Mouse (Mus musculus): ENCODE measurements at regions not wholly inside any gene's neighbourhood (a gene's known extent, or its start where the extent isn't known, plus 50 kb on each side); places are given as distances from the start of the nearest gene placed in this dataset.

- DNase-seq, result no peak
- H3K9ac ChIP-seq (replicated peaks; ENCODE audit: low read length), result no peak overlapping the region
- 91% methylated on average over 5 of the region's 5 CpGs for WGBS
- no peak overlapping the region for H3K4me2 ChIP-seq (ENCODE audit: low read length)
- no peaks in the 10 kb centered on the region for H3K9me3 ChIP-seq (ENCODE audit: control insufficient read depth, low read length)
- H3K36me3 ChIP-seq (ENCODE audit: control insufficient read depth, insufficient read depth, low read length), result no peaks in the 10 kb centered on the region
- H3K27me3 ChIP-seq (ENCODE audit: control insufficient read depth, insufficient read depth, low read length), result no peaks in the 10 kb centered on the region
- no peak overlapping the region for H3K4me3 ChIP-seq (replicated peaks; ENCODE audit: low read depth, low read length)
- no peak overlapping the region for H3K27ac ChIP-seq (replicated peaks; ENCODE audit: low read depth, low read length)
- H3K4me1 ChIP-seq (ENCODE audit: control insufficient read depth, insufficient read depth, low read length), result no peaks in the 10 kb centered on the region
- no peak for ATAC-seq (ENCODE audit: low FRiP score, low TSS enrichment)
Measured at GRCm38 (mm10) chr1:151263372-151263771, 53.4 kb downstream of the Gm47996 start.

DNA sequence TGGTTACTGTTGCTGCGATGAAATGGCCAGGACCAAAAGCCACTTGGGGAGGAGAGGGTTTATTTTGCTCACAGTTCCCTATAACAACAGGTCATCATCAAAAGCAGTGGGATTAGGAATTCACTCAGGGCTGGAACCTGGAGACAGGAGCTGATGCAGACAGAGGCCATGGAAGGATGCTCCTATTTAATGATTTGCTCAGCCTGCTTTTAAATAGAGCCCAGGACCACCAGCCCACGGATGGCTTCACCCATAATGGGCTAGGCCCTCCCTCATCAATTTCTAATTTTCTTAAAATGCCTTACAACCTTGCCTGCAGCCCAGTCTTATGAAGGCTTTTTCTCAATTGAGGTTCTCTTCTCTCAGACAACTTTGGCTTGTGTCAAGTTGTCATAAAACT is 53.9 kb downstream of the Gm47996 start:
- Histone ChIP-seq H3K27ac (replicated peaks; ENCODE audit: low read depth, low read length) (no peak overlapping the region), H3K4me2 (ENCODE audit: low read length) (no peak overlapping the region), H3K4me1 (ENCODE audit: control insufficient read depth, insufficient read depth, low read length) (no peaks in the 10 kb centered on the region), H3K36me3 (ENCODE audit: control insufficient read depth, insufficient read depth, low read length) (no peaks in the 10 kb centered on the region), H3K27me3 (ENCODE audit: control insufficient read depth, insufficient read depth, low read length) (no peaks in the 10 kb centered on the region), H3K4me3 (replicated peaks; ENCODE audit: low read depth, low read length) (no peak overlapping the region), H3K9me3 (ENCODE audit: control insufficient read depth, low read length) (no peaks in the 10 kb centered on the region), H3K9ac (replicated peaks; ENCODE audit: low read length) (no peak overlapping the region)
- ATAC-seq (ENCODE audit: low FRiP score, low TSS enrichment), result no peak
- no peak for DNase-seq
- WGBS, result 66% methylated on average over 2 of the region's 2 CpGs

- no peaks in the 10 kb centered on the region for H3K4me1 ChIP-seq (ENCODE audit: control insufficient read depth, insufficient read depth, low read length)
- DNase-seq, result no peak
- no peak overlapping the region for H3K9ac ChIP-seq (replicated peaks; ENCODE audit: low read length)
- H3K4me2 ChIP-seq (ENCODE audit: low read length), result no peak overlapping the region
- no peak for ATAC-seq (ENCODE audit: low FRiP score, low TSS enrichment)
- no peak overlapping the region for H3K4me3 ChIP-seq (replicated peaks; ENCODE audit: low read depth, low read length)
- no peaks in the 10 kb centered on the region for H3K36me3 ChIP-seq (ENCODE audit: control insufficient read depth, insufficient read depth, low read length)
- no peaks in the 10 kb centered on the region for H3K9me3 ChIP-seq (ENCODE audit: control insufficient read depth, low read length)
- WGBS, result 97% methylated on average over 6 of the region's 6 CpGs
- no peak overlapping the region for H3K27ac ChIP-seq (replicated peaks; ENCODE audit: low read depth, low read length)
- no peaks in the 10 kb centered on the region for H3K27me3 ChIP-seq (ENCODE audit: control insufficient read depth, insufficient read depth, low read length)
Measured at GRCm38 (mm10) chr1:151264789-151265188, 54.9 kb downstream of the Gm47996 start.

- Histone ChIP-seq H3K4me2 (ENCODE audit: low read length) (no peak overlapping the region), H3K4me3 (replicated peaks; ENCODE audit: low read depth, low read length) (no peak overlapping the region), H3K36me3 (ENCODE audit: control insufficient read depth, insufficient read depth, low read length) (no peaks in the 10 kb centered on the region), H3K9ac (replicated peaks; ENCODE audit: low read length) (no peak overlapping the region), H3K9me3 (ENCODE audit: control insufficient read depth, low read length) (no peaks in the 10 kb centered on the region), H3K4me1 (ENCODE audit: control insufficient read depth, insufficient read depth, low read length) (no peaks in the 10 kb centered on the region), H3K27ac (replicated peaks; ENCODE audit: low read depth, low read length) (no peak overlapping the region), H3K27me3 (ENCODE audit: control insufficient read depth, insufficient read depth, low read length) (no peaks in the 10 kb centered on the region)
- ATAC-seq (ENCODE audit: low FRiP score, low TSS enrichment), result no peak
- peak; percentile 6 for DNase-seq
- WGBS, result 31% methylated on average over 5 of the region's 5 CpGs
Measured at GRCm38 (mm10) chr1:151265590-151265989, 55.7 kb downstream of the Gm47996 start.

DNA sequence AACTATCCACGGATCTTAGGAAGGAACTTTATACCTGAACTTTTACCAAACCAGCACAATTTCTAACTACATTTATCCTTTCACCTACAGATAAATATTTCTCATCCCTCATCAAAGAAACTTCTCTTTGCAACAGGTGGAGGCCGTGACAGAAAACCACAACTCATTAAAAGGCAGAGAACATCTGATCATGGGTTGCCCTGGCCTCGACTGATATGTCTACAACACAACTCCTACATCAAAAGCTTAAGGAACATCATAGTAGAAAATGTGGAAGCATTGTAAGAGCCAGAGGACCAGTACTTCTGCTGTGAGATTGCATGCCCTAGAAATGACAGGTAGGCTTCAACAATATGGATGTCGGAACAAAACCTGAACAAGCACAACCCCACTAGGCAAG is 56.8 kb downstream of the Gm47996 start:
- DNase-seq, result no peak
- no peaks in the 10 kb centered on the region for H3K27me3 ChIP-seq (ENCODE audit: control insufficient read depth, insufficient read depth, low read length)
- H3K9ac ChIP-seq (replicated peaks; ENCODE audit: low read length), result no peak overlapping the region
- H3K4me3 ChIP-seq (replicated peaks; ENCODE audit: low read depth, low read length), result no peak overlapping the region
- H3K4me2 ChIP-seq (ENCODE audit: low read length), result no peak overlapping the region
- WGBS, result 95% methylated on average over 4 of the region's 4 CpGs
- H3K27ac ChIP-seq (replicated peaks; ENCODE audit: low read depth, low read length), result no peak overlapping the region
- ATAC-seq (ENCODE audit: low FRiP score, low TSS enrichment), result no peak
- no peaks in the 10 kb centered on the region for H3K36me3 ChIP-seq (ENCODE audit: control insufficient read depth, insufficient read depth, low read length)
- H3K9me3 ChIP-seq (ENCODE audit: control insufficient read depth, low read length), result no peaks in the 10 kb centered on the region
- no peaks in the 10 kb centered on the region for H3K4me1 ChIP-seq (ENCODE audit: control insufficient read depth, insufficient read depth, low read length)

DNA sequence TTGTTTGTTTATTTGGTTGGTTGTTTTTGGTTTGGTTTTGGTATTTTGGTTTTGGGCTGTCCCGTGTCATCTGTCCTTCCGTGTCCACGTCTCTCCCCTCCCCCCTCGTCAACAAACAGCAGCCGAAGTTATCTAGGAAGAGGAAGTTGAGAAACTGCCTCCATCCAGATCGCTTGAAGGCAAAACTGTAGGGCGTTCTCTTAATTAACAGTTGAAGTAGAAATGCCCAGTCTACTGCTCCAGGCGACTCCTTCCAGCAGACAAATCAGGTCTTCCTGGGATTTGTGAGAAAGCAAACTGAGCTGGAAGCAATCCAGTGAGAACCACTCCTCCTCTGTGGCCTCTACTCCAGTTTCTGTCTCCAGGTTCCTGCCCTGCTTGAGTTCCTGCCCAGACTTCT is 60.8 kb downstream of the Gm47996 start:
- H3K4me1 ChIP-seq (ENCODE audit: control insufficient read depth, insufficient read depth, low read length), result no peaks in the 10 kb centered on the region
- DNase-seq, result no peak
- H3K27ac ChIP-seq (replicated peaks; ENCODE audit: low read depth, low read length), result no peak overlapping the region
- ATAC-seq (ENCODE audit: low FRiP score, low TSS enrichment), result no peak
- H3K36me3 ChIP-seq (ENCODE audit: control insufficient read depth, insufficient read depth, low read length), result no peaks in the 10 kb centered on the region
- no peak overlapping the region for H3K4me2 ChIP-seq (ENCODE audit: low read length)
- H3K4me3 ChIP-seq (replicated peaks; ENCODE audit: low read depth, low read length), result no peak overlapping the region
- 93% methylated on average over 8 of the region's 8 CpGs for WGBS
- no peaks in the 10 kb centered on the region for H3K9me3 ChIP-seq (ENCODE audit: control insufficient read depth, low read length)
- H3K9ac ChIP-seq (replicated peaks; ENCODE audit: low read length), result no peak overlapping the region
- H3K27me3 ChIP-seq (ENCODE audit: control insufficient read depth, insufficient read depth, low read length), result no peaks in the 10 kb centered on the region

DNA sequence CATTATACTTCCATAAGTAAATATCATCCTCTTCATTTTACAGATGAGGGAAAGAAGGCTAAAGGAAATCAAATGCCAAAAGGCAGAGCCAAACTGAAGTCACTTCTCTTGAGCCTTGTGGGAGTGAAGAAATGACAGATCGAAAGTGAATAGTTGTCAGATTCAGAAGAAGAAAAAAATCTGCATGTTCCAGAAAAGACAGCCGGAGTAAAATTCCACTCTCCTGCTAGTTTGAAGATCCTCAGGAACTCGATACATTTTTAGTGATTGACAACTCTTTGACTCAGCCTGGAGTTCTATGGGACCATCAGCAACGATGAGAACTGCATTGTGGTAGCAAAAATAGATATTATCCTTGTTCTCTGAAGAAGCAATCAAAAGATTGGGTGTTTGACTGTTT is 64.4 kb downstream of the Gm47996 start:
- H3K4me3 ChIP-seq (replicated peaks; ENCODE audit: low read depth, low read length), result no peak overlapping the region
- H3K27me3 ChIP-seq (ENCODE audit: control insufficient read depth, insufficient read depth, low read length), result no peaks in the 10 kb centered on the region
- WGBS, result 85% methylated on average over 4 of the region's 4 CpGs
- no peak for DNase-seq
- H3K27ac ChIP-seq (replicated peaks; ENCODE audit: low read depth, low read length), result no peak overlapping the region
- no peak overlapping the region for H3K4me2 ChIP-seq (ENCODE audit: low read length)
- no peak overlapping the region for H3K9ac ChIP-seq (replicated peaks; ENCODE audit: low read length)
- H3K4me1 ChIP-seq (ENCODE audit: control insufficient read depth, insufficient read depth, low read length), result no peaks in the 10 kb centered on the region
- H3K36me3 ChIP-seq (ENCODE audit: control insufficient read depth, insufficient read depth, low read length), result no peaks in the 10 kb centered on the region
- no peak for ATAC-seq (ENCODE audit: low FRiP score, low TSS enrichment)
- H3K9me3 ChIP-seq (ENCODE audit: control insufficient read depth, low read length), result no peaks in the 10 kb centered on the region

DNA sequence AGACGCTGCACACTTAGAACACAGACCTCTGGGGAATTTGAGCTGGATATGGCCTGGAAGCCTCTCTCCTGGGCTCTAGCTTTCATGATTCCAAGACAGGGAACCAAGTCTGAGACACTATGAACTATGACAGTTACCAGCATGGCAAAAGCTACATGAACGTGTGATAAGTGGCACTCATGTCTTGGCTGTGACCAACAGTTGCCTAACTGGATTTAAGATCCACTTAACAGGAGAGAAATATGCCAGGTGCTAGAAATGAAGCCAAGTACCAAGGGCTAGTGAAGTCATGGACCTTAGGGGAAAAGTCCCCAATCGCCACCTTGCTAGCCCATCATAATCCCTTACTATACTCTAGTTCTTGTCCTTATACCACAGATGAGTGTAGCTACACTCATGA is 65.7 kb downstream of the Gm47996 start:
- no peak for ATAC-seq (ENCODE audit: low FRiP score, low TSS enrichment)
- no peak overlapping the region for H3K9ac ChIP-seq (replicated peaks; ENCODE audit: low read length)
- no peaks in the 10 kb centered on the region for H3K9me3 ChIP-seq (ENCODE audit: control insufficient read depth, low read length)
- no peak overlapping the region for H3K4me2 ChIP-seq (ENCODE audit: low read length)
- H3K27ac ChIP-seq (replicated peaks; ENCODE audit: low read depth, low read length), result no peak overlapping the region
- no peaks in the 10 kb centered on the region for H3K4me1 ChIP-seq (ENCODE audit: control insufficient read depth, insufficient read depth, low read length)
- no peak for DNase-seq
- H3K36me3 ChIP-seq (ENCODE audit: control insufficient read depth, insufficient read depth, low read length), result no peaks in the 10 kb centered on the region
- 94% methylated on average over 3 of the region's 3 CpGs for WGBS
- H3K27me3 ChIP-seq (ENCODE audit: control insufficient read depth, insufficient read depth, low read length), result no peaks in the 10 kb centered on the region
- no peak overlapping the region for H3K4me3 ChIP-seq (replicated peaks; ENCODE audit: low read depth, low read length)

DNA sequence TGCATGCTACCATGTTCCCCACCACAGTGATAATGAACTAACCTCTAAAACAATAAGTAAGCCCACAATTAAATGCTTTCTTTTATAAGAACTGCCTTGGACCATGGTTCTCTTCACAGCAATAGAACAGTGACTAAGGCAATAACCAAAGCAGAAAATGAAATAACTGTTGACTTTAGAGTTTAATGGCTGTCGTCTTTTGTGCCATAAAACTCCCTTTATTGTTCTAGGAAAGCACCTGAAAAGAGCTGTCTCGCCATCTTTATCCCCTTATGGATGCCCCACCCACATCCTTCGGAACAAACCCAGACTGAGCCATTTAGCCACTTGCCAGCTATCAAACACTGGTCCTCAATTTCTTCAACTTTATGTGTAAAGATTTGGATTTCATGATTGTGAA is 64.3 kb upstream of the Ivns1abp start:
- ATAC-seq (ENCODE audit: low FRiP score, low TSS enrichment), result no peak
- H3K9ac ChIP-seq (replicated peaks; ENCODE audit: low read length), result no peak overlapping the region
- H3K27ac ChIP-seq (replicated peaks; ENCODE audit: low read depth, low read length), result no peak overlapping the region
- H3K9me3 ChIP-seq (ENCODE audit: control insufficient read depth, low read length), result no peaks in the 10 kb centered on the region
- no peaks in the 10 kb centered on the region for H3K36me3 ChIP-seq (ENCODE audit: control insufficient read depth, insufficient read depth, low read length)
- H3K4me2 ChIP-seq (ENCODE audit: low read length), result no peak overlapping the region
- WGBS, result 85% methylated on average over 3 of the region's 3 CpGs
- no peaks in the 10 kb centered on the region for H3K27me3 ChIP-seq (ENCODE audit: control insufficient read depth, insufficient read depth, low read length)
- H3K4me1 ChIP-seq (ENCODE audit: control insufficient read depth, insufficient read depth, low read length), result no peaks in the 10 kb centered on the region
- H3K4me3 ChIP-seq (replicated peaks; ENCODE audit: low read depth, low read length), result no peak overlapping the region
- DNase-seq, result no peak

Data from midbrain, embryonic 14.5 days (tissue).